Mouse (Mus musculus) lung, adult 18-20 months (tissue): ENCODE measurements around the gene Tent4a.

Experiments used
- DNase-seq, 2 experiments: peaks; one replicate each; pipeline ENCODE4 v3.0.0; 2022; ENCODE audit warnings: mixed read lengths in 2 of 2

Tent4a gene

DNA sequence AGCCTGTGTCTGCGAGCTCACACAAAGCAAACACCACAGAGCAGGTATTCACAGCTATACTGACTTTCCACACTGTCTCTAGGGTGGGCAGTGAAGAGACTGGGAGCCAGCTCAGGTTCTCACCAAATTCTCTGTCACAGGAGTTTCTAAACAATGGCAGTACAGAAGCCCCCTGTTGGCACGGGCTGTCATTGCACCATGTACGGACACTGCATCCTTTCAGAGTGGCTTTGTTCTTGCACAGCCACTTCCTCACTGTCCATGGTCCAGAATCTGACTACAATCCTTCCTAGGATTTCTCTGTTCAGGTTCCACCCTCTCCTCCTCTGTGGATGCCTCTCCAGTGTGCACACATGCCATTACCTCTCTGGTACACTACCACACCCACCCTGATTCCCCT is 10.6 kb upstream of the Tent4a start:
- DNase-seq, result peak in 1 of 2 experiments; percentile 43

DNA sequence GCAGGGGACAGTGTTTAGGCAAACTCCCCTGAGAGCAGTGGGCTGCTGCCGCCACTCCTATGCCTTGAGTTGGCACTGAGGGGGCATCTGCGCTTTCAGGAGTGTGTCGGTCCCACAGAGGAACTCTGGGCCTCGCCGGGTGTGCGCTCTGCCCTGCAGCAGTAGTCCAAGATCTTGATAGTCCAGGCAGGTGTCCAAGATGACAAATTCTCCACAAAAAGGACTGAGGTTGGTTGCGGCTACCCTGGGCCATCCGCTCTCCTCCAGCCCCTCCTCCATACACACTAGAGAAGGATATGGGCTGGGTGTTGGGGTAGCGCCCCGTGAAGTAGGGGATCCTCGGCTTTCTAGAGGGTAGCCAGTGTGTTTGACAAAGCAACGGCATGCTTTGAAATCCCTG is 9.2 kb upstream of the Tent4a start:
- no peak for DNase-seq

DNA sequence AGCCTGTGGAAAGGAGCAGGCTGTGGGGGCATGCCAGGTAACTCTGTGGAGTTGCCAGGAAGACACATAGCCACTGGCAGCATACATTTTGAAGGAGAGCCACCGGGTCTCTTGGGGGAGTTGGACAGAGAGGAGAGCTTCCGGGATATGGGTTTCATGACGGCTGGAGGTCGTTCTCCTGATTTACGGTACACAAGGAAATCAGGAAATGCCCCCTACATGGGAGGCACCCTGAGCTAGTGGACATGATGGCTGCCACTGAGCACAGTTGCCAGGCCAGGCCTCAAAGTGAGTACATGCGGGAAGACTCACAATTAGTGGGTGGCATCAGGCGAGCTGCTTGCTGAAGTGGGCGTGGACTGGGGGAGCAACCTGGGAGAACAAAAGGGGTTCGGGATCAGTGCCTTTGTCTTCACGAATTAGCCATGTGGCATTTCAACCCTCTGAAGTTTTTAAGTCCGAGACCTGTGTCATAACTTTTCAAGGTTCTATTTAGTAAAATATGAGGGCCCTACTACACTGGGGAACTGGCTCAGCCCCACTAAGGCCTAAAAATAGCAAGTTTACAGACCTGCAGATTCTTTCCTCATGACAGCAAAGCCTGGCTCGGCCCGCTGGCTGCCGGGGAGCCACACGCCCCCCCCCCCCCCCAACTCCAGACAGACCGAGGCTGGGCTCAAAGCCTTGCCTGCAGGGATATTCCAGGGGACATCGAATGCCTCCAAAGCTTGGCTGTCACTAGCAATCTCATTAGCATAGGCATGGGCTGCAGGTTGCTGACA is 8.3 kb upstream of the Tent4a start:
- no peak for DNase-seq

DNA sequence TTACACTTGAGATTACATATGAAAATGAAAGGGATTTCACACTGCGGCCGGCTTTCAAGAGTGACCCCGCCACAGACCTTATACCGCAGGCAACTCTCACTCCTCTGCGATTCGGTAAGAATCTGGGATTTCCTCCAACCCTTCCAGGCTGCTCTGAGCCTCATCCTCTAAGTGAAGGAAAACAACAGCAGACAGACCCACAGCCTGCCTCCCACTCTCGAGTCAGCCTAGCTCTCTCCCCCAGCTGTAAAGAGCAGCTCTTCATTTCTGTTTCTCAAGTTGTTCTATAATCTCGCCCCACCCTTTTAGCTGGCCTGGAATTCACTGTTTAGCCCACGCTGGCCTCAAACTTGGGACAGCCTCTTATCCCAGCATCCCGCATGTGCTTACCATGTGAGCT is 7.4 kb upstream of the Tent4a start:
- DNase-seq, result peak in 1 of 2 experiments; percentile 31

DNA sequence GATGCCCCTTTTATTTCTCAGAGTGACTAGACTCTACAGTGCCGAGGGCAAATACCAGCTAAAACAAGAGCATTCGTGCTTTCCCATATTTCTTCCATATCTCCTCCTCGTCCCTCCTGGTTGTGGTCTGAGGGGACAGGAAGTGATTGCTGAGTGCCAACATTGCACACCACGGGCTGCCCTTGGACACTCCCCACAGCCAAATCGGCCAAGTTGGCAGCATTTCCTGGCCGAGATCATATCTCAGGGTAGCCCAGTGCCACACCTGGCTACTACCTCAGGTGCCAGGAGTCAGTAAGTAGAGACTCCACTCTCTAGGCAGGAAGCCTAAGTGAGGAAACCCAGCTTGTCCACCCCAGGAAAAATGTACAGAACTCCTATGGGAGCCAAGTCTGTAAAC is 6.8 kb upstream of the Tent4a start:
- peak; percentile 50 to 69 for DNase-seq

DNA sequence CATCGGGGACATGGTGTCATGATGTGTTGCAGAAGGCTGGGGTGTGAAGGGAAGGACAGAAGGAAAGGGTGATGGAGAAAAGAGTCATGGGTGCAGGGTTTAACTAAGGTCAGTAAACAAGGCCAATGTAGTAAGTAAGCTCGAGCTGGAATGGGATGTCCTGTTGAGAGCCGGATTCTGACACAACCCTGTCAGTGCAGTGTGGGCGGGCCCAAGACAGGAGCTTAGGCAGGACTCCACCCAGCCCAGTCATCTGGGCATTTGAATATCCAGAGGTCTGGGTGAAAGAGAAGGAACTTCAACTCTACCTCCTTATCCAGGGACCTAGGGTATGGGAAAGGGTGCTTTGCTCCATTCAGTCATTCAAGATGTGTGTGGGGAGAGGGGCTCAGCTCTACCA is 3.9 kb upstream of the Tent4a start:
- DNase-seq, result peak; percentile 56 to 59

DNA sequence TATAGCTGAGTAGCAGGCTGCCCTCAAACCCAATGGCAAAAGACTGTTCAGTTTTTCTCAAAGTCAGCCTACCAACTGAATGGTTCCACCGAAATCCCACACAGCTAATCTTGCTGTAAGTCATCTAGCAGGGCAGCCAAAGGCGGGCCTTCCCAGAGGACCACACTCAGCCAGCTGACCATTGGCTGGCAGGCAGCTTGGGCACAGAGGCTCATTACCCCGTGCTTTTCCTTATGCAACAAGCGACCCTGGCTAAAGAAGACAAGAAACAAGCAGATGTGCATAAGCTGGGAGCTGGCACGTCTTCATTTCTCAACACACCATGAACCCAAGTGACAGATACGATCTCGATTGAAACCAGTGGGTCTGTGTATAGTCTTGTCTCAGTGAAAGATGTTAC is 2.9 kb upstream of the Tent4a start:
- DNase-seq, result no peak

DNA sequence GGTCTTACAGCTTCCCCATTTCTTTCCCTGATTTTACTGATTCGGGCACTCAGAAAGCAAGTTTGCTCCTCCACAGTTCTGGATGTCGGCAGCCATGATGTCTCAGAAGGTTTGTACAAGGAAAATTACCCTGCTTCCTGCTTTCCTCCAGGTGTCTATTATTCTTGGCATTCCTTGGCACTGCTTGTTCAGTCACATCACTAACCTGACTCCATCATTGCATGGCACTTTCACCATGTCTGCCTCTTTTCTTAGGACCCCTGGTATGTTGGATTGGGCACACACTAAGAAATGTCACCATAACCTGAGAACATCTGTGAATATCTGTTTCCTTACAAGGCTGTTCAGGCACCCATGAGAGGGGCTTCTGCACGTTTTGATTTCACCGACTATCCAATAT is 1.6 kb upstream of the Tent4a start:
- no peak for DNase-seq

DNA sequence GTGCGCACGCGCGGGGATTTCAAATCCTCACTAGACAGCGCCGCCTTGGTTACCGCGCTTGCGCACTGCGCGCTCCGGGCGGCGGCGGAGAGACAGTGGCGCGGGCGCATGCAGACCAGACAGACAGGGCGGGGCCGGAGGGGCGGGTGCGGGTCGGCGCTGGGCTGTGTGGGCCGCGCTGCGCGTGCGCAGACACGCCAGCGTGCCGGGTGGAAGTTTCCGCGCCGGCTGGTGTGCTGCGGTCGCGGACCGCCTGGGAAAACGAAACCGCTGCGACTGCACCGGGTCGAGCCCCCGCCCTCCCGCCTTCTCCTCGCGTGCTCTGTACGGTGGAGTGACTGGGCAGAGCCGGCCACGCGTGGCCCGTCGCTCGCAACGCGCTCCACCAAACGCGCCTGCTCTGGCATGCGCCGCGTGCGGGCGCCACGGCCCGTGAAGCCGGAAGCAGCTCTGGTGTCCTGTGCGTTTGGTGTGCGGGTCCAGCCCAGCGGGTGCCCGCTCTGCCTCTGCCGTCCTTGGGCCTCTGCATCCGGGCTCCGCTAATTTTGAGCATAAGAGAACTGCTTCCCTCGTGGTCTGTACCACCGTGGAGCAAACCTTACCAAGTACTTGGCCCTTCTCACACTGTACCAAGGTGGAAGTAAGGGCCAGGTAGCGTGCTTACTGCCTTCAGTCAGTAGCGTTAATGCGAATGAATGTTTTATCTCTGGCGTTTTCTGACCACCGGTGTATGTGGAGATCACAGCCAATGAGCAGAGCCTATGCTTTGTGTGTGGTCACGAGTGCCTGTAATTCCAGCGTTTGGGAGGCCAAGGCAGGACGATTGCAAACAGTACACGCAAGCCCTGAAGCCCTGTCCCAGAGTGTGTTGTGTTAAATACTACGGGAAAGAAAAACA is 486 bp upstream of the Tent4a start:
- peak; percentile 96 to 98 for DNase-seq

DNA sequence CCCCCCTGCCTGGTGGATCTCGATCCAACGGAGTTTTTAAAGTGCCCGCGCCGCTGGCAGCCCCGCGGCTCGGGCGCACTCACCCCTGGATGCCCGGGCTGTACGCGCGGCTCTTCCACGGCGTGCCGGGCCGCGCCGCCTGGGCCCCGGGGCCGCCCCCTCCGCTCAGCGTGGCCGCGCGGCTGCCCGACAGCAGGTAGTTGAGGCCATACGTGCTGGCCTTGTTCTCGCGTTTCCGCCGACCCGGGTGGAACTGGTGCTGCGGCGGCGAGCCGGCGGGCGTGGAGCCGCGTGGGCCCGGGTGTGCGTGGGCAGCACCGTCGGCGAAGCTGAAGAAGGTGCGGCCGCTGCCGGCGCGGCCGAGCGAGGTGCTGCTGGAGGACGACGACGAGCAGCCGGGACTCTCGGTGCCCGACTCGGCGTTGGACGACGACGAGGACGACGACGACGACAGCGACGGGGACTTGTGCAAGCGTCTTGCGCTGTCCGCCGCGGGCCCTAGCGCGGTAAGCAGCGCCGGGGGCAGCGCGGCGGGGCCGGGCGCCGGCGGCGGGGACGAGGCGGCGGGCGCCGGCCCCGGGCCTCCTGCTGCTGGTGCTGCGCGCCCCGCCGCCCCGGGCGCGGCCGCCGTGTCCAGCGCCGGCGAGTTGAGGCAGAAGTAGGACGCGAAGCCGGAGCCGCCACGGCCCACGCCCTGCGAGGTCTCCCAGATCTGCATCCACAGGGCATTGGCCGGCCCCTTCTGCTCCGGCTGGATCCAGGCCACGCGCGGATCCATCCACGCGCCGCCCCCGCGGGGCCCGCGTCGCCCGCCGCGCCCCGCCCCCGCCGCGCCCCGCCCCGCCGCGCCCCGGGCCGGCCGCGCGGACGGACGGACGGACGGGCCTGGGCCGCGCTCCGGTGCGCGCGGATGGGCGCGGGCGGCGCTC is 748 bp downstream of the Tent4a start, which contains the start of gene Nsun2:
Gene Nsun2 (plus strand): TSS at position 342 of the 929 bp plus-strand sequence.
- peak in 1 of 2 experiments; percentile 51 for DNase-seq

DNA sequence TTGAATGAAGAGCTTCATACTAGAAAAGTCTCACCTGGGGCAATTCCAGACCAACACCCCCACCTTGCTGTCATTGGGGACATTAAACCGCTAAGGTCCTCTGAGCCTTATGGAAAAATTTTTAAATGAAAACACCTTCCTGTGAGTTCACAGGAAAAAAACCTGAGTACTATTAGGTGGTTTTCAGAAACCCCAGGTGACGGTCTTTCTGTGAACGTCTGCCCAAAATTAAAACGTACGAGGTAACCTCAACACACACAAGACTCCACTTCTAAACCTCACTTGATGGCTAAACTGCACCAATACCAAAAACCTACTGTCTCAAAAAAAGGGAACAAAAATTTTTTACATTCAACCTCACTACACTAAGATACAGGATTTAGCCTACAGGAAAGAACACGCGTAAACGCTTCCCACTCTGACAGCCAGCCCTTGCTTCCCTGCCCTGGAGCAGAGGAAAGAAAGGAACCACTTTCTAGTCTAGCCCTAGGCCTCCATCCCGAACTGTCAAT is 1.5 kb downstream of the Tent4a start:
- no peak for DNase-seq

DNA sequence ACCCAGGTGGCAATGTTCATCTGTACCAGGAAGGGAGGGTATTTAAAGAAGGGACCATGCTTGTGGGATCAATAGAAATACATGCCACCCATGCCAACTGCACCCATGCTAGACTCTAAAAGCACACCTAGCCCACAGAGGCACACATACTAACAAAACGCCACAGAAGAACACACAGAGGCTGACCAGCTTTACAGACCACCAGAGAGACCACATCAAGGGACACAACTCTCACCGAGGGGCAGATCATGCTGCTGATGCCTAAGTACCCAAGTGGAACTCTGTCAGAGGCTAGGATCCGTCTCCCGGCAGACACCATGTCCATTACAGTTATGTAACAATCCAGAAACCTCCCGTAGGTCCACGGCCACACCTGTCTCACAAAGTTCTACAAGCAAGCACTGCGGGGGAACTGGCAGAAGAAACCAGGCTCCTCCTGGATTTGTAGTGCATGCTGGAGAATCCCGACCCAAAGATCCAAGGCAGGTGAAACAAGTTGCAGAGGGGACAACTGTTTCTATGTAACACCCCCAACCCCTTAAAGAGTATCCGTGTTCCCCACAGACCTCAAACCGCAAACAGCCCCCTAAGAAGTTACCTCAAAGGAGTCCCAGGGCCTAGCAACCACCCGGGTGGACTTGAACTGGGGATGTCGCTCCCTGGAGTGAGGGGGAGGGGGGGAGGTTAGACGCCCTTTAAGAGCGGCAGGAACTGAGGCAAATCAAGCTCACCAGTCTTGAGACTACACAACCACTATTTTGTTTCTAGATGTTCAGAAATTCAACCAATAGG is 2.1 kb downstream of the Tent4a start:
- DNase-seq, result no peak

DNA sequence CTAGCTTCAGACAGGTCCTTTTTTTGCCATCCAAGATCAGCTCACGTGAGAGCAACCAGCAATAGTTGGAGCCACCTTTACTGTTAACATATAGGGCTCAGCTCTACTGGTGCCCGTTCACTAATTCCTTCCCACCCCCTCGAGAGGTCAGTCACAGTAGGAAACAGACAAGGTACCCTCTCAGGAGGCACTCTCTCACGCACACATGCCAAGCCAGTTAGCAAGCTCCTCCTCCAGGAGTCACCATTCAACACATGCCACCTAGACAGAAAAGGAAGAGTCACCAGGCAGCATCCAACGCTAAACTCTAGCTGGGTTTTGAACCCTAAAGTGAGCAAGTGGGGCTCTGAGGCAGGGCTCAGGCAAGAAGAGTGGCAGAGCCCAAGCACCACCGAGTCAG is 3.0 kb downstream of the Tent4a start:
- DNase-seq, result no peak

DNA sequence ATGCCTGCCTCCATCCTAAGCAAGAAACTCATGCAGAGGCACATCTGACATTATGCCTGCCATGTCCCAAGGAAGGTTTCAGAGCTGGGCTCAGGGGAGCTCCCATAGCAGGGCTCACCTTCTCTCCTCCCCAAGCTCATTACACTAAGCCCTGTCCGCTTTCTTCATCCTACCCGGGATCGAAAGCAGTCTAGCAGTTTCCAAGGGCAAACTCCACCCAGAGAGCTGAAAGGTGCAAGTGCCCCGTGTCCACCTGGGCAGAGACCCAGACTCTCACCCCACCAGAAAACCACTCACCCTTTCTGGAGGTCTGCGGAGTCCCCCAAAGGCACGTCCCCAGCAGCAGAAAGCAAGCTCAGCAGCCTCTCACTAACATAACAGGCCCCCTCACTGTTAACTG is 3.5 kb downstream of the Tent4a start:
- no peak for DNase-seq

DNA sequence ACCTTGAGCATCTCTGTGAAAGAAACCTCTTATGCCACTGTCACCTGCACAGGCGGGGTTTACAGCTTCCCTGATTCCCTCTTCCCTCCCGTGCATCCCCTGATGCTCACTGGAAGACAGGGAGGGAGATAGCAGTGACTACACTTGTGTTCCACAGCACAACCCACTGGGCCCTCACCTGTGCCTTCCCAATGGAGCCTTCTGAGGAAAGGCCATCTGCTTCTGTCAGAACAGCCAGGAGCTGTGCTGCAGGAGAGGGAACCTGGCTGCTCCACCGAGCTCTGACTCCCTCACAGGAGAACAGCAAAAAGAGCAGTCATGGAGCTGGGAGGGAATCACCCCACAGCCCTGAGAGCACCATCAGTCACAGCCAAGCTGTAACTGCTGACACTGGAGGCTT is 4.3 kb downstream of the Tent4a start:
- no peak for DNase-seq

DNA sequence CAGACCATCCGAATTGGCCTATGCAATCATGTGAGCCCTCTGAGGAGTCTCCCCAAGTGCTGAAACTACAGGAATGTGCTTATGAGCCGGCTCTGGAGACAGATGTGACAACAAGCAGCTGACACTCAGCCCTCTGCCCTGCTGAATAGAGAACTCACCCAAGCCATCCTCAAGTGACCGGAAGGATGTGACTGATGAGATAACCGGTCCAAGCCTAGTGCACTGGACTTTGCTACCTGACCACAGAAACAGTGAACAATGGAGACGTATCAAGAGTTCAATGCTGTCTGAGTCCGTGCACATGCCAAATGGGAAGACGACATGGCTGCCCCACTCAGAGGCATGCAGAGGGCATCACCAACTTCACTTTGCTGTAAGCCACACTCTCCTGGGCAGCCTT is 5.9 kb downstream of the Tent4a start:
- no peak for DNase-seq

DNA sequence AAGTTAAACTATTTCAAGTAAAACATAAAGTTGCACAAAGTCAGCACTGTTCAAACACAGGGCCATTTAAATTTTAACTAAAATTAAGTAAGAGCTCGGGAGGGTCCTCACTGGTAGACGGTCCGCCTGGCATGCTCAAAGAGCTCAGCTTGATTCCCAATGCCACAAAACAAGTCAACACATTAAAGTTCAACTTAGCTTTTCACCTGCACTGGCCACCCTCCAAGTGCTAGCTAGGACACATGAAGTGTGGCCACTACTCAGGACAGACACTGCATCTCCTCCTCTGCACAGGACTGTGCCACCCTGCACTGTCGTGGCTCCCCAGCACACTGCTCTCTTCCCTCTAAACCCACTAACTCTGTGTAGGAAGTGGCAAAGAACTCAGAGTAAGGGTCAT is 8.6 kb downstream of the Tent4a start:
- DNase-seq, result no peak

DNA sequence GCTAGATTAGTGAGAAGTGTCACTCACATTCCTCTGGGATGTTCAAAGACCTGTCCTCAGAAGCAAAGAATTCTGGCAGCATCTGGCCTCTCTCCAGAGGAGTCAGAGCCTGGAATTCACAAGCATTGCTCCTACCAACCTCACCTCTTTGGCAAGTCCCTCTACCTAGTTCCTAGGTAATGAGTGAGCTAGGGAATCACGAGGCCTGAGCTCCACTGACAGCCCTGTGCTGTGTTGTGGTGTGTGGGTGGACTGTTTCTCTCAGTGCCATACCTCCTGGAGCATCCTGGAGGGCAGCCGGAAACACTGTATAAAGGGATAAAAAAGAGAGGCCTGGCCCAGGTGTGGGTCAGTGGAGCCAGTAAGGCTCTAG is 10.3 kb downstream of the Tent4a start:
- no peak for DNase-seq

DNA sequence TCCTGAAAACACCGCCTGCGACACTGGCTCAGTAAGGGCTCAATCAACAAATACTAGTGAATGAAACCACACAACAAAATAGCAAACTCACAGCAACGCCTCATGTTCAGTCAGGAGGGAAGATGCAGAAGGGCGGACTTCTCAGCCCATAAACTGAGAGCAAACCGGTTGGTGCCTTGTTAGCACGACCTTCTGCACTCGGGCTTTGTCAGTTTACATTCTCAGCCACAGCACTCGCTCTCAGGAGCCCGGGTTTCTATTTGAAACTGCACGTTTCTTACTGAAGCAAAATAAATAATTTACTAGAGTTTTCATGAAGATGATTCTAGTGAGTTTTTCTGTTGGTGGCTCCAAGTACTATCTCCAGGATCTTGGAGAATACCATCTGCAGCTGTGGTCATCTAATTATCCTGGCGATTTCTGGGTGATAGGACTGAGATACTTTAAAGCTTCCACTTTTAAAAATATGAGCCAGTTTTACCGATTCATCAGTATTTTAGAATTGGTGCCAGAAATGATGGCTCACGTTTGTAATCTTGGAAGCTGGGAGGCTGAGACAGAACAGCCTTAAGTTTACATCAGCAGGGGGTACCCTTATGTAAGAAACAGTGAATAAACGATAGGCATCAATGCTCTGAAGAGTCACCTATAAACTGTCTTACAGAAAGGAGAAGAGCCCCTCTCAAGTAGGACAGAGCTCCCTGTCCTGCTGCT is 10.8 kb downstream of the Tent4a start:
- DNase-seq, result no peak

DNA sequence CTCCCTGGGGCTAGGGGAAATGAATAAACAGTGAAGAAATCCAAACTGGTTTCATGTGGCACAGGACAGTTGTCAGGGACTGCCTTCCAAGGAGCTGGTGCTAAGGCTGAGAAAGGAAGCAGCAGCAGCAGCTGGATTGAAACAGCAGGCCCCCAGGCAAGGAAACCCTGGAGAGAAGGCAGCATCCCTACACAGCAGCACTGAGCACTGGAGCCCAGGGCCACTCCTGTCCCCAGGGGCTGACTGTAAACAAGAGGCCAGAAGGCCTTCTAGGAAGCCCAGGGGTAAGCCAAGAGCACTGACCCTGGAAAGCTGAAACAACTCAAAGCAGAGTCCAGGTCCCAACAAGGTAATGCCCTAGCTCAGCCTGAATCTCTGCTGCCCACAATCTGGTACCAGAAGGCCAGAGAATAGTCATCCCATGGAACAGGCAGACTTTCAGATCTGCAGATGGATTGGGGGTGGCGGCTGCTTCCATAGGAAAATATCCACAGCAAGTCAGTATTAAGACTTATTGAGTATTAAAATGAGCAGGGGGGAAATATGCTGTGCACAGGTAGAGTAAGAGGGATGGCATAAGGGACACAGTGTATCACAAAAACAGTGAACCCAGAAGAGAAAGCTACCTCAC is 12.1 kb downstream of the Tent4a start:
- no peak for DNase-seq

DNA sequence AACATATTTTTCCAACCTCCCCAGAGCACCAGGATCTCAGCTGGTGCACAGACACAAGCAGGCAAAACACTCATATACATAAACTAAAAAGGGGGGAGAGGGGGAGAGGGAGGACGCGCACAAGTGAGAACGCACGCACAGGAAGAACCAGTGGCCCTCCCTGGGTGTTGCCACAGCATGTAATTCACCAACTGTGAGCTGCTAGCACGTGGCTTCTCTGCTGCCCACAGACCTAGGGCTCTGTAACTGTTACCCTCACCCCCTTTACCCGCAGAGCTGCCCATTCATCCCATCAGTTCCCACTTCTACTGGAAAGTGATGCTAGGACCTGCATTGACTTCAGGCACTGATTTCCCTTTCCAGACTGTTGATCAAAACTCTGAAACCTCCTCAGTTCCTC is 15.3 kb downstream of the Tent4a start:
- no peak for DNase-seq
